Mouse (Mus musculus): ENCODE results near the gene Dok1.

- TF ChIP-seq POLR2A (IDR thresholded peaks at IDR 0.05; ENCODE audit: insufficient read depth, low read length), result no peak
- TF ChIP-seq CTCF (IDR thresholded peaks at IDR 0.05; ENCODE audit: low read depth, low read length), result no peak
- TF ChIP-seq EP300 (IDR thresholded peaks at IDR 0.05; ENCODE audit: insufficient read depth, low read depth, low read length), result no peak
Observed at GRCm38 (mm10) chr6:83068221-83068620, 35.0 kb upstream of the Dok1 start.
